Mouse (Mus musculus): Measurements from ENCODE around the gene Cdc42ep3. TPM values are rescaled to one million over a fixed set of nuclear protein-coding genes. Genes with fewer than 3 reads are reported as not detected.
A peak's percentile ranks its signal among the peaks of the same experiment; 100 is the strongest.

Cdc42ep3 gene
- total RNA-seq, 2 experiments from 2014 or later, result 29.1 to 33.7 TPM

- DNase-seq (ENCODE audit: low spot score), result no peak
These were observed 63.2 kb downstream of the Cdc42ep3 start for GRCm38 (mm10) chr17:79291672-79292071.

- DNase-seq (ENCODE audit: low spot score), result no peak
These were observed 64.2 kb downstream of the Cdc42ep3 start for GRCm38 (mm10) chr17:79290697-79291096.

- DNase-seq (ENCODE audit: low spot score), result peak; percentile 38
These were observed 67.6 kb downstream of the Cdc42ep3 start for GRCm38 (mm10) chr17:79287302-79287701.

- DNase-seq (ENCODE audit: low spot score), result no peak
These were observed 69.8 kb downstream of the Cdc42ep3 start for GRCm38 (mm10) chr17:79285030-79285601.

Measured in gastrocnemius, adult 18-20 months (tissue).